Mouse (Mus musculus) ES-E14 (cell line): Measurements from ENCODE around the gene Krtap24-1. TPM values are rescaled to one million over a fixed set of nuclear protein-coding genes. Genes with fewer than 3 reads are reported as not detected.

Source experiments
- DNase-seq: peaks from one replicate; pipeline ENCODE4 v3.0.0-alpha.2; 2013; ENCODE audit warnings: low read depth, low spot score
- H3K27ac ChIP-seq: 2 replicates; pipeline ENCODE4 v1.5.1; 2012; ENCODE audit warnings: low read depth, mild to moderate bottlenecking, low read length, moderate library complexity, mixed read lengths; ENCODE audit not compliant: poor library complexity, insufficient read depth, severe bottlenecking
- H3K36me3 ChIP-seq: 2 replicates; pipeline ENCODE4 v1.6.1; 2012; ENCODE audit warnings: mild to moderate bottlenecking, low read length, moderate library complexity, mixed read lengths; ENCODE audit not compliant: control insufficient read depth, poor library complexity, insufficient read depth, severe bottlenecking
- H3K4me1 ChIP-seq, 2 experiments: fragments of 150-350 bp in 1 of 2; sonication (generic) in 1 of 2; 2 replicates each; pipeline ENCODE4 v1.6.1; 2012; ENCODE audit warnings: low read length in 2 of 2, mild to moderate bottlenecking in 1 of 2, mixed read lengths in 1 of 2; ENCODE audit not compliant: control insufficient read depth in 2 of 2, insufficient read depth in 2 of 2, poor library complexity in 1 of 2
- H3K4me3 ChIP-seq, 2 experiments: fragments of 150-350 bp in 1 of 2; sonication (generic) in 1 of 2; 2 replicates each; pipeline ENCODE4 v1.5.1; 2012; ENCODE audit warnings: low read length in 2 of 2, low read depth in 1 of 2, mild to moderate bottlenecking in 1 of 2, mixed read lengths in 1 of 2; ENCODE audit not compliant: insufficient read depth in 1 of 2, poor library complexity in 1 of 2, severe bottlenecking in 1 of 2
- H3K9ac ChIP-seq: 2 replicates; pipeline ENCODE4 v1.6.1; 2012; ENCODE audit warnings: low read depth, mild to moderate bottlenecking, low read length, mixed read lengths; ENCODE audit not compliant: poor library complexity, insufficient read depth, severe bottlenecking
- H3K9me3 ChIP-seq: fragments of 150-350 bp; sonication (generic); 2 replicates; pipeline ENCODE4 v1.6.1; 2012; ENCODE audit warnings: low read depth, mild to moderate bottlenecking, low read length; ENCODE audit not compliant: control insufficient read depth, insufficient read depth
- CHD2 ChIP-seq: IDR thresholded peaks from 2 replicates; pipeline ENCODE4 v1.6.1; 2014; ENCODE audit warnings: mild to moderate bottlenecking, low read depth, low read length, inconsistent platforms
- HCFC1 ChIP-seq: IDR thresholded peaks from 2 replicates; pipeline ENCODE4 v1.6.1; 2012; ENCODE audit warnings: low read length, inconsistent platforms, borderline replicate concordance; ENCODE audit not compliant: insufficient read depth
- MAFK ChIP-seq: IDR thresholded peaks from 2 replicates; pipeline ENCODE4 v1.6.1; 2014; ENCODE audit warnings: mild to moderate bottlenecking, low read depth, low read length, inconsistent platforms; ENCODE audit not compliant: insufficient read depth
- ZC3H11A ChIP-seq: IDR thresholded peaks from 2 replicates; pipeline ENCODE4 v1.6.1; 2012; ENCODE audit warnings: low read depth, mild to moderate bottlenecking, inconsistent platforms, low read length, borderline replicate concordance
- ZNF384 ChIP-seq: IDR thresholded peaks from 2 replicates; pipeline ENCODE4 v1.6.1; 2012; ENCODE audit warnings: low read depth, low read length, inconsistent platforms
- in situ Hi-C, 2 experiments: fragments of 600-800 bp; cut with MboI; formaldehyde crosslinking; loops; one replicate each; pipeline ENCODE4 v1.15.1; 2025; ENCODE audit warnings: low sequenced_read_pairs in 2 of 2, inconsistent platforms in 1 of 2; ENCODE audit not compliant: unreplicated experiment in 2 of 2
- total RNA-seq: library from RNA; depleted of rRNA; stranded (reverse); fragments of 300-350 nt; gene quantifications from 2 replicates; pipeline ENCODE4 v1.2.3, GENCODE M21; 2012

Gene Krtap24-1
- total RNA-seq, 1 experiment: not detected

GRCm38 (mm10) chr16:88599504-88600237 is 12.4 kb downstream of the Krtap24-1 start:
- TF ChIP-seq CHD2 (no peak), MAFK (no peak)
- in situ Hi-C loops: no loop called here
- DNase-seq: no peak
- Histone ChIP-seq H3K4me1 (no peaks in the 10 kb centered on the region), H3K9ac (no peak overlapping the region), H3K9me3 (no peaks in the 10 kb centered on the region), H3K4me3 (no peak overlapping the region), H3K36me3 (no peaks in the 10 kb centered on the region), H3K27ac (no peak overlapping the region)

GRCm38 (mm10) chr16:88592758-88593157 is 19.3 kb downstream of the Krtap24-1 start:
- no peak overlapping the region for H3K4me3 ChIP-seq
- in situ Hi-C loops: no loop called here

DNA sequence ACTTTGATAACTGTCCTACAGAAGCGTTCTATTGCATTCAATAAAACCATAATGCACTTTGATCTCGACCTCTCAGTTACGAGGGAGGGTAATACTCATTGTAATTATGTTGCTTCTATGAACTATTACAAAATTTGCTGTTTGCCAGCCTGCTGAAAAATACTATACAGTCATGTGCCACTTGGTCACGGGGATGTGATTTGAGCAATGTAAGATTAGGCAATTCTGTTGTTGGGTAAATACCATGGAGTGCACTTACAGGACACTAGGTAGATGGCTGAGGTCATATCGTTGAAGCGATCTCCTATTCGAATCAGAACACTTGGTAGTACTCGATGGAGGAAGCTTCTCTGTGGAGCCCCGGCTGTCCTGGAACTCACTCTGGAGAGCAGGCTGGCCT is 28.7 kb downstream of the Krtap24-1 start:
- H3K9me3 ChIP-seq: no peaks in the 10 kb centered on the region
- no peak overlapping the region for H3K4me3 ChIP-seq
- H3K27ac ChIP-seq: no peak overlapping the region
- DNase-seq: no peak
- H3K4me1 ChIP-seq: no peaks in the 10 kb centered on the region
- H3K9ac ChIP-seq: no peak overlapping the region
- in situ Hi-C loops: no loop called here
- TF ChIP-seq CHD2 (no peak), MAFK (no peak), HCFC1 (no peak), ZNF384 (no peak), ZC3H11A (no peak)
- H3K36me3 ChIP-seq: no peaks in the 10 kb centered on the region

More at GRCm38 (mm10) chr16:88592758-88593157, 19.3 kb downstream of the Krtap24-1 start:
- peak; percentile 9 for DNase-seq
- Histone ChIP-seq H3K27ac (no peak overlapping the region), H3K9ac (no peak overlapping the region), H3K36me3 (no peaks in the 10 kb centered on the region), H3K9me3 (no peaks in the 10 kb centered on the region), H3K4me1 (no peaks in the 10 kb centered on the region)
- no peak for TF ChIP-seq MAFK
- TF ChIP-seq CHD2: no peak
- TF ChIP-seq ZNF384: no peak
- TF ChIP-seq ZC3H11A: no peak
- no peak for TF ChIP-seq HCFC1

- Histone ChIP-seq H3K27ac (no peak overlapping the region), H3K4me3 (no peak overlapping the region), H3K36me3 (no peaks in the 10 kb centered on the region), H3K4me1 (no peaks in the 10 kb centered on the region), H3K9me3 (no peaks in the 10 kb centered on the region), H3K9ac (no peak overlapping the region)
- TF ChIP-seq CHD2 (no peak), ZNF384 (no peak), ZC3H11A (no peak)
- DNase-seq: no peak
- in situ Hi-C loops: no loop called here
Measured at GRCm38 (mm10) chr16:88575885-88576679, 36.0 kb downstream of the Krtap24-1 start.
